Mouse (Mus musculus) ovary, adult 18-20 months (tissue): ENCODE results near the gene Map3k1.

ENCODE experiments used
- DNase-seq: peaks from one replicate; pipeline ENCODE4 v3.0.0; 2022; ENCODE audit warnings: low spot score, mixed read lengths

Gene Map3k1

DNA sequence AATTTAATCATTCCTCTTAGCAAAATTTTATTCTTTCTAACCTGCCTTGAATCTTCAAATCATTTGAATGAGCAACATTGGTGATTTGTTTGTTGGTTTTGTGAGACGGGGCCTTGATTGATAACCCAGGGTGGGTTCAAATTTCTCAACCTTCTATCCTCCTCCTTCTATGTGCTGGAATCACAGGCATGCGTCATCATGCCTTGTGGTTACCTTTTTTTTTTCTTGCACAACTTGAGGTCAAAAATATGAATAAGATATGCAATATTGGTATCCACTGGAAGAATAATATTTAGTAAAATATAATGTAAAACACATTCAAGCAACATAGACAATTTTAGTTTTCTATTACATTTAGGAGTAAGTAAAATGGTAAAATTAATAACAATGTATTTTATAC lies 3.9 kb upstream of the Map3k1 start:
- DNase-seq, result no peak

DNA sequence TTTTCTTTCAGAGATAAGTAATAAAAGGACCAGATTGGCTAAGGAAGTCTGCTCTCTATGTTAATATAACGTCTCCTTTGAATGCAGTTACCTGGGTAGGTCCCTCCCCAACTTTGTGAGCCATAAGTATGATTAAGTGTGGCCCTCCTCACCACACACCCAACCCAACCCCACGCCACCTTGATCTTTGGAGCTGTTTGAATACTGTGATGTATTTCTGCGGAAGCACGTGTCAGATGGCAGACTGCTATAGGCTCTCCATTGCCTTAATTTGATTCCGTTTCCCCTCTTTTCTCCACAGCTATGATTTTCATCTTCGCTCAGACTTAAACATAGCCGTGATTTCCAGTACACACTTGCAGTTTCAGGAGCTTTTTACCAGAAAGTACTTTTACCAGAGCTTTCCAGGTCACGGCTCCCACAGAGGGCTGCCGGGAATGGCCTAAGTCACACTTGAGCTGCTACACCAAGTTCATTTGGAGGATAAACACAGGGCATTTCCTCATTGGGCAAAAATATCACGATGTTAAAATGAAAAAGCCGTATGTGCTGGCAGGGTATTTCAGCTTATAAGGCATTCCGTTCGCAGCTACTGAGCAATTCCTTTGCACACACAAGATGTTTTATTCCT lies 2.3 kb upstream of the Map3k1 start:
- no peak for DNase-seq

DNA sequence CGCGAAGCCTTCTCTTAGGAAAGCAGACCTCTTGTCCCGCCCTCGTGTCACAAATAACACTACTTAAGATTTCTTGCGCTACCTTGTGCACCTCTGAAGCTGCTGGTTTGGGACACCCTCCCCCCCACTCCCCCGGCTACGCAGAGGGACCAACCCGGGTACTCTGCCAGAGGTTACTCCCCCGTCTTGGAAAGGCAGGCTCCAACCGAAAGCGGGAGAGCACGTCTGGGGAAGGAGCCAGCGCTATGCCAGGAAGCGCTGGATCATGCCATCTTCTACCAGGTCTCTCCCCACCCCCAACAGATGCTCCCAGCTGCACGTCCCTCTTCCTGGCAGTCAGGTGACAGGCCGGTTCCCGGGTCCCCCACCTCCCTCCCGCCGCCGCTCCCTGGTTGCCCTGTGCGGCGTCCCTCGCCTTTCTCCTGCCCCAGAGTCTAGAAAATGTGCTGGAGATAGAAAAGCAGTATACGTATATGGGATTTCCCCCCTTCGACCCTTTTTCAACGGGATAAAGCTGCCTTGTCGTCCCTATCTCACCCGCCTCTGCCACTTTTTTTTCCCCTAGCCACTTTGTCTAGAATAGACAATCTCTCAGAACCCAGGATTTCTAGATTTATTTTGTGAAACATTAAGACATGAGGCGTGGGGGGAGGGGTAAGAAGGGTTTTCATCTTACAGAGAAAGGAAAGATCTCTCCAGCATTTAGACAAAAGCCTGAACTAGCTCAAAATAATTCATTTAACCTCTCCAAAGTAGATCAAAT lies 854 bp upstream of the Map3k1 start:
- peak; percentile 64 for DNase-seq

DNA sequence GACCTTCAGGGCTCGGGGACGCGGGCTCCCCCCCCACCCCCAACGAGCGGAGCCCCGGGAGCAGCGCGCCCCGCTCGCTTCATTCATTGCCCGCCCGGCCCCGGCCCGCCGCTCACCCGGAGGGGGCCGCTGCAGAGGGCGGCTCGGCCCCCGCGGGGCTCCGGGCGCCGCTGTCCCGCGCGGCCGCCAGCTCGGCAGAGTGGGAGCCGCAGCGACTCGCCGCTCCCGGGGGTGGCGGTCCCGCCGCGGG lies 481 bp downstream of the Map3k1 start:
- DNase-seq, result no peak

DNA sequence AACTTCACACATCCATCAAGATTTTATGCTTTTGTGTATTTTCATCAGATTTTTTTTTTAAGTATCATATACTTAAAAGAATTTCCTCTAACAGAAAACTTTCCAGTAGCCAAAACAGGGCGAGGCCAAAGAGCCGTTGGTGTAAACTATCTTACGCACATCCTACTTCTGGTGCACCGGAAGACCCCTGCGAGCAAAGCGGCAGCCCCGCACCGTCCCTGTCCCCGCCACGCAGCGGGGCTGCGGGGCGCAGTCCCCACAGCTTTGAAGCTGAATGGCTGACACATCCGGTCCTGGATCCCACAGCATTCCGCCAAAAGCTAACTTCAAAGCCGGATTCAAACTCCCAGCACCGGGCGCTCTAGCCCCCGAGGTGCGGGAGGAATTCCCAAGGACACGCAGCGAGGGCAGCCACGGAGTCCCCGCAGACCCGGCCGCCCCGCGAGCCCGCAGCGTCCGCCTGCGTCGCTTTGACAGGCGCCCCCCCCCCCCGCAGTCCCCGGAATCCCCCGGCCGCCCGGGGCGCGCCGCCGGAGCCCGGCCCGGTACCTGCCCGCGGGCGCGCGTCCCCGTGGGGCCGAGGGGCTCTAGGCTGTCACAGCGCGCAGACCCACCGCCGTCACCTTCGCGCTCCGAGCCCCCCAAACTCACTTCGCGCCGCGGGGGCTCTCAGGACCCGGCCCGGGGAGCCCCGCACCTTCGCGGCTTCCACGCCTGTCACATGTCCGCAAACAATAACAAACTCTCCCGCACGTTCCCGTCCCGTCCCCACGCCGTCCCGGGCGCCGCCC lies 1.0 kb downstream of the Map3k1 start:
- no peak for DNase-seq

DNA sequence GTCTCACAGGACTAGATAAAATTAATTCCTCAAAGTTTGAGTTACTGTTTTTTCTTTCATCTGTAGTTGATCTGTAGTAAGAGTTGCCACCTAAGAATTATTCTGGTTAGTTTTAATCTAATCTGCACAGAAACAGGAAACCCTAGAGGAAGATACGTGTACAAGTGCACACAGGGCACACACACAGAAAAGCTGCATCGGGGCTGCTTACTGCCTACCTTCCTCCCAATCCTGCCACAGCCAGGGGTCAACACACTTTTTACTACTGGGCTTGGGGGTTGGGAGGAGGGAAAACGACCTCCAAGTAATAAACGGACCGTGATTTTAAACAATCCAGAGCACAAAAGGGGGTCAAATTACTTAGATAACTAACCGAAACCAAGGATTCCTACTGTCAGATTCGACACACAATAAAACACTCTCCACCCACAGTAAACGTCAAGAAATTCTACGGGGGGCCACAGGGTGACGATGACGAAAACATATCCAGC lies 1.6 kb downstream of the Map3k1 start:
- DNase-seq, result no peak

DNA sequence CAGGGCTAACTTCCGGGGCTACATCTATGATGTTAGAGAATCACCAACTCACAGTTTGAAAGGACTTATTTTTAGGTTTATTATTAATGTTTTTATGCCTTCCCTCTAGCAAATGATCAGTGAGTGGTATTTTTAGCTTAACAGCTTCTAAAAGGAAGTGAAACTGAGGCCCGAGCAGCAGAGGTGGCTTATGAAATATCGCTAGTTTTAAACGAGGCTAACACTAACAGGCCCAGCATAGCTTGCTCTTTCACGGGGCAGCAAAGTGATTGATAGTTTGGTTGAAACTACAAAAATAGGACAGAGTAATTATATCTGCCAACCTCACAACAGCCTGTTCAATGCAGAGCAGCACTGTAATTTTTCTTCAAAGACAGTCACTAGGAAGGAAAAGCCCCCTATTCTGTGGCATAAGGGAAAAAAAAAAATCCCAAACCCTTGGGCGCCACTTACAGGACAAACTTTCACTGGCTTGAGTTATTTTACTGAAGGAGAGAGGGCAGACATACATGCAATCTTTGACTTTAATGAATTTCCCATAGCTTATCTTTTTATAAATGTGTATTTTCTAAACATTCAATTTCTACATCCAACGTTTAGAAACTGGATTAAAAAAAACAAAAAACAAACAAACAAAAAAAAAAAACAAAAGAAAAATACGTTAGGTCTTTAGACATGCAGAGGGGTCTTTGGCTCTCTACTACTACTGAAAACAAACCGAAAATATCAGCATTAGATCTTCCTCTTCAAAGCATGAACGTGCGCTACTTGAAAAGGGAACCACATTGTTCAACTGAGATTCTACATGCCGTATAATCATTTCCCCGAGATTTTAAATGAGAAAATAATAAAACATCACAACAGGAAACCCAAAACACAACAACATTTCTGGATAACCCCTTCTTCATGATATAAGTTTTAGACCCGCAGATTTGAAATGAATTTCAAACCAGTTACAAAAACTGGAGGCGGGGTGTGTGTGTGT lies 2.8 kb downstream of the Map3k1 start:
- no peak for DNase-seq

DNA sequence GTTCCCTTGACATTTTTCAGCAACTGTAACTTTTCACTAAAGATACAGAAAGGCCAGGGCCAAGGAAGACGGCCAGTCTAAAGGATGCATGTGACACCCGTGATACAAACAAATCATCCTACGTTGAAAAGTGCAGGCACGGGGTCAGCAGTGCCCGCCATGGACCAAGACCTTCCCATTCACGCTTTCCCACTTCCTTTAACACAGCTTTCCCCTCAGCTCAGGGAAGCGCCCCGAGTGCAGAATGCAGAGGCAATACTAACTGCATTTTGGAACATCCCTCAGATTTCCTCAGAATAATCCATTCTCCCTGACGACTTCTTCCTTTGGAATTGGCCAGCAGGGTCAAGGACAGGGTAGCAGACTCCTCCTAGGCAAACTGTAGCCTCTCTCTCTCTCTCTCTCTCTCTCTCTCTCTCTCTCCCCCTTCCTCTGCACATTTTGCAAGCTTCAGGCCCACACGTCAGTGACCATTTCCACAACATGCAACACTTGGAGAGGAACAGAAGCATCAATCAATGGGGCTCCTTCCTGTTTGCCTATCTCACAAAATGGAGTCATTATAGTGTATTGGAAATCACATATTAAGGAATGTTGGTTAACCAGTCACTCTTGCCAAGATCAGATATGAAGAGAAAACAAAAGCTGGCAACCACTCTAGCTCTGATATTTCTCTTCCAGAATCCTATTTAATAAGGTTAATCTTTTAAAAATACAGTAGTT lies 3.7 kb downstream of the Map3k1 start:
- DNase-seq, result no peak

DNA sequence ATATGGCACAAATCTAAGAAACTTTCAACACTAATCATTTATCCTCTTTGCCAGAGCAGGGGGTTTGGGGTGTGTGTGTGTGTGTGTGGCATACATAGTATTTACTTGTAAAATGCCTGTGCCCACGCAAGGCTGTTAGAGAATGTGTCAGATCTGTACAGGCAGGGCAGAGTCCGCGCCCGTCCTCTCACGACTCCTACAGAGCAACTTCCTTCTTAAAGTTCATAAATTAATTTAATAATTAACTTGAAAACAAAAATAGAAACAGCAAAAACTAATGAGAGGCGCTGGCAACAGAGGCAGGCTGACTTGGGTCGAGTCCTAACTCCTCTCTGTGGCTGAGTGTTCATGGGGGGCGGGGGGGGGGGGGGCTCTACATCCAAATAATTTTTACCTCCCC lies 4.6 kb downstream of the Map3k1 start:
- DNase-seq, result no peak

DNA sequence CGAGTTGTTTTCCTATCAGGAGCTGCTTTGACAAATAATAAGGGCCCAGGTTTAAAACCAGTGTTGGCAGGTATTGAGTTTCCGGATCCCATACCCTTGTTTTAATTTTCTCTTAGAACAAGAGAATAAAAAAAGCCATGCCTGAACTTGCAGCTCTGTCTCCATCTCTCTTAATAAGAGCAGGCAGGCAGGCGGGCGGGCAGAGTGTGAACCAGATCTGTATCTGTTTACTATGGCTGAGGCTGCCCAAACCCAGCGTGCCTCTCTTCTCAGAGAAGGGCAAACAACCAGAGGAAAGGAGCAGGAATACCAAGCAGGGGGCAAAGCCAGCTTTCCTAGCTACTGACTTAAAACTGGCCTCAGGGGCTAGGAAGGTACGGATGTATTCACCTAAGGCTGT lies 5.3 kb downstream of the Map3k1 start:
- DNase-seq, result no peak

DNA sequence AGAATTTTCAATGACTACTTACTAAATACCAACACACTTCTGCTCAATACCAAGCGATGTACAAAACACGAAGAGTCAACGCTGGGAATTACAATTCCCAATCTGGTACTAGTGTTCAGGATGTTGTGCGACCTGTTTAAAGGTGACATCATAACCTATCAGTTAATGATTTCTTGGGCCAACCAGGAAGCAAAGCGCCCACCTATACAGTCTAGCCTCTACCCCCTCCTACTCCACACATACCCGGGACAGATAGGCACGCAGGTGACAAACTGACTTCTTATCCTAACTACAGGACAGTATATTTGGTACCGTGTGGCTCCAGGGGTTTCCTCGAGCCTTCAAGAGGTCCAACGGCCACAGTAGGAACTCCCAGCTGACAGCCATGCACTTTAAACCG lies 5.9 kb downstream of the Map3k1 start:
- DNase-seq, result no peak

DNA sequence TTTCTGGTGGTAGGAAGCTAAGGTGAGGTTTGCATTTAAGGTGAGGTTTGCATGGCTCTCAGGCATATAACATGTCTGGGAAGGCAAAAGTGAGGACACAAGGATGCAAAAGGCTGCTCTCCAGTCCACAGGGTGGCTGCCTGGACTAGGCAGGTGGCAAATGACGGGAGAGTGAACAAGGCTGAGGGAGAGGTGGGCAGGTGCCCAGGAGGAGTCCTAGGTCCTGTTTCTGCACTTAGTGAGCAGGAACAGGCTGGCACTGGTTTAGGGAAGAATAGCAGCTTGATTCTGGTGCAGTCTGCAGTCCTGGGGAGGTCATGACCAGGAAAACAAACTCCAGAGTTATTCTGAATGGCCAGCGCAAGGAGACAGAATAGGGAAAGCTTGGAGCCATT lies 6.5 kb downstream of the Map3k1 start:
- no peak for DNase-seq

DNA sequence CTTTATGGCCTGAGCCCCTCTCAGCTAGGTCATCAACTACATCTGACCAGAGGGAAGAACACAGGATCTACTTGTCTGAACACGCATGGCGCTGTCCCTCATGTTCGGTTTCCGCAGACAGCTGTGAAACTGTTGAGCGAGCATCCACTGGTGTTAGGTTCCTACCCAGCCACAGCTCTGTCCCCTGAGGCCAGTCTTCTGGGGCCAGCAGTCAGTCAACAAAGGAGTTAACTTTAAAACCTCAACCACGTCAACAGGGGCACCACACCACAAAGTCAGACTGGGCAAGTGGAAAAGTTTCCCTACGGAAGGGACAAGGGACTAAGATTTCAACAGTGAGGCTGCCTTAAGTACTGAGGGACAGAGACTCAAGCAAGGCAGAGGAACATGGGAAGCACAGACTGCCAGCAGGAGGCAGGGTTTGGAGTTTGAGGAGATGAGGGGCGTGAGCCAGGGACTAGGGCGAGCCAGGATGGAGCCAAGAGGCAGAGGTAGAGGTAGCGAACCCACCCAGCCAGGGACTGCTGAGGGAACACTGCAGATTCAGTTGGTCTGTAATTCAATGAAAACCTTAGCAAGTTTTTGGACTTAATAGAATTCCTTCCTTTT lies 7.0 kb downstream of the Map3k1 start:
- no peak for DNase-seq

DNA sequence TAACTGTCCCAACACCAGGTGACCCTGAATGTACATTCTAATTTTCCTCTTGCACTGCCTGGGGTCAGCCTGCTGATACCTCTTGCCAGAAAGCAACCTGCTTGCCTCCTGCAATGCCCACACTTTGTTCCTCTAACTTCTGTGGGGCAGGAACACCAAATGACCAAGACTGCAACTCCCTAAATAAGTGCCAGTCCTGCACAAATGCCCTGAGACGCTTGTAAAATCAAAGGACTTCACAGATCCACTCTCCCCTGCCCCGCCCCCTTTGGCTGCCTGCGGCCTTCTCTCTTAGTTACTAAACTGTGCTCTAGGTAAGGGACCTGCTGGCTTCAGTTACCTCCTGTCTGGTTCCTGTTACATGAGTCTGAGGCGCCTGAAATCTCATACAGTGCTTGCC lies 7.9 kb downstream of the Map3k1 start:
- no peak for DNase-seq

DNA sequence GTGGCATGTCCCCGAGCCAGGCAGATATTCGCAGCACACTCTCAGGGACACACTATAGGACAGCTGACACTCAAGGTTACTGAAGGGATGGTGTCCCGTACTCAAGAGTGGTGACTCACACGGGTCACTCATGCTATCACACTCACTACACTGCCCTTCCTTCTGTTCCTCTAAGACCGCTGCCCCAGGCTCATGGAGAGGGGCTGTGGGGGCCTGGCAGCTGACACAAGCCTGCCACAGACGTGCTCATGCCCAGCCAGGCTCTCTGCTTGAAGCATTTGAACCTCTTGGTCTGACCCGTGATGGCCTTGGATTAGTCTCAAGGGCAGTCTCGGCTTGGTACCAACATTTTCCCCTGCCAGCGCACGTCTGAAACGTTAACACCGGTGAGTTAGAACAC lies 10.7 kb downstream of the Map3k1 start:
- peak; percentile 49 for DNase-seq

DNA sequence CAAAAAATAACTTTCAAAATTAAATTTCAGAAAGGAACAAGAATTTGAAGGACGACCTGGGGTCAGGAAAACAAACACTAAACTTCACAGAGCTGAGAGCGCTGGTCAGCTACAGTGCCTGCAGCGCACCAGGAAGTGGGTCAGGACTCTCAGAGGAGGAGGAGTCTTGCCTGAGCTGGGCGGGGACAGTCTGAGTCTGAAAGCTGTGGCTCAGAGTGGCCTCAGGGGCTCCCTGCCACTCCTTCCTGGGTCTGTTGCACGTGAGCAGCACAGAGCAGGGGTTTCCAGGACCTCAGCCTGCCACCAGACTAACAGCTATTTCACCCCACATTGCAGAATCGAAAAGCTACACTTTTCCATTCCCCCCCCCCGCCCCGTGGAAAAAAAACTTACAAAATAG lies 11.8 kb downstream of the Map3k1 start:
- peak; percentile 65 for DNase-seq

DNA sequence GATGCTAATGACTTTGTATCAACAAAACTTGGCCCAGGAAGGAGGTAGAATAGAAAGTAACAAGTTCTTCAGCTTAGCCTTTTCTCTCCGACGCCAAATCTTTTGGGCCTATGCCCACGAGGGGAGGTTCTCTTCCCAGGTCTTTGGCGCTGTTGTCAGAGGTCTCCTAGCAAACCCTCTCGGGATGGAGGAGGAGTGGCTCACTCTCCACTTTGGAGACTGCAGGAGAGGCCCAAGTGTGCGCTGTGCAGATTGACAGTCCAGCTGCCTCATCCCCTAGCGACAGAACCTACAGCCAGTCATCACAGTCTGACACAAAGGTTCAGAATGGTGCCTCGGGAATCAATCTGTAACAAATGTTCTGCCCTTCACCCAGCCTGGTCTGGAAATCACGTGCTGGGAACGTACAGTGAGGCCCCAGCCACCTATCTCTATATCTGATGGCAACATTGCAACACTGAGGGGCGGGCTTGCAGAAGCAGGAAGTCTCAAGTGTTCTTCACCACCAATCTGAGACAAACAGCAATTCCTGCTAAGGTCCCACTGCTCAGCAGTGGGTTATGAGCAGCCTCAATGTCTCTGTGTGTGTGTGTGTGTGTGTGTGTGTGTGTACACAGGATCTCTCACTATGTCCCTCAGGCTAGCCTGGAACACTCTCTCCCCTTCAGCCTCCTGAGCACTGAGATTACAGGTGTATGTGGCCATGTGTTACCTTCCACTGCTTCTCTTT lies 12.4 kb downstream of the Map3k1 start:
- DNase-seq, result peak; percentile 51

DNA sequence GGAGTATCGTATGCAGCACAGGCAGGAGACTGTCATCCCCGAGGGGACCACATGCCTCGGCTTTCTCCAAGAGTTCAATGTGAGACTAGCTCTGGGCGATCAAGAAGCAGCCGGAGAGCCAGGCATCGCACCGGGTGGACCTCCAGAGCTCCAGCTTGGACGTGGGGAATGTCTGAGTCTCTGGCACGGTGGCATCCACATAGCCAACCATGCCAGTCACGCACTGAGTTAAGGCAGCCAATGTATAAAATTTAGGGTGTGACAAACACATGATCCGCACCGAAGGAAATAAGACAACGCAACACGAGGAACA lies 15.9 kb downstream of the Map3k1 start:
- DNase-seq, result no peak

DNA sequence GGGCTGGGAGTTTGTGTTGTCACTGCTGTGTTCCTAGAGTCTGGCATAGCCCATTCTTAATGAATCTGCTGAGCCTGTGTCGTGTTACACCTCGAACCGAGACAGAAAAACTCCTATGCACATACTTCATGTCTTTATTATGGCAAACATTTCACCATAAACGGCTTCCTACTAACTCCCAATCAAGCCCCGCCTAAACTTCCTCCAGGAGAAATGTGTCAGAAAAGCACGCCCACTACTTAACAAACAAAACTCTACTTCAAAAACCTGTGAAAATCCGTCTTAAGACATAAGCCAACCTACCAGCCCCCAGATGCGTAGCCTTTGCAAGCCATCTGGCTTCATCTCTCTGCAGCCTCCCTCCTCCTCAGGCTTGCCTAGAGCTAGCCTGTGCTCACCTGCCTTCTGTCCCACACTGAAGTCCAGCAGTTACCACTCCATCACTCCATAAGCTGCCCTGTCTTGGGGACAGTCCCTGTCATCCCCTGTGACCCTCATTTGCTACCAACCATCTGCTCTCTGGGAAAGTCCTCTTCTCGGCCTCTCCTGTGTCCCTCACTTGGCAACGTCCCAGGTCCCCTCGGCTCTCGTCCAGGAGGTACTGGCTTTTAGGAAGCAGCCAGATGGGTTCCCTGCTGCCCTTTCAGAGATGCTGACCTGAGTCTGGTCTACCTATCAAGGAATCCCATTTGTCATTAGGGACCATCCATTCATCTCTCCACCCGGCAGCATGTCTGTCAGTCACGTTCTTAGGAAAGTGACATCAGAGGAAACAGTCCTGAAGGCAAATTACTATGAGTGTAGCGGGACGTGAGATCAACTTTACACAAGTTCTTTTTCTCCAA lies 16.4 kb downstream of the Map3k1 start:
- no peak for DNase-seq

DNA sequence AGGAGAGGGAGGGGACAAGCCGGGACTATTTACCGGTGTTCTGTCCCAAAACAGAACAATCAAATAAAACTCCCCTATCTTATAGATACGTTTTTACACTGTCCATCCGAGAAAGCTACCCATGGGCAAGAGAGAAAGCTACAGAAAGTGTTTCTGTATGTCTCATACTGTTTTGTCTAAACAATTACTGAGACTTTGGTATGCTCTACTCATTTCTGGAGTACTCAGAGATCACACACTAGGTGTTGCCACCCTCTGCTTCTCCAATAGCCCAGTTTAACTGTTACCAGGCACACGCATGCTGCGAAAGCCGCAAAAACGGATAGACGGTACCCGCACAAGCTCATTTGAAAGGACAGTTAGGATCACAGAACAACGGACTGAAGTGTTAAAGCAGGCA lies 17.2 kb downstream of the Map3k1 start:
- DNase-seq, result no peak
